Mouse (Mus musculus) lung, postnatal 0 days (tissue): ENCODE measurements around the gene Tbc1d1. TPM values are rescaled to one million over a fixed set of nuclear protein-coding genes. Genes with fewer than 3 reads are reported as not detected.

Source experiments
- ATAC-seq: fragments of 200-750 bp; cut with Nextera tagmentation; 2 replicates; pipeline ENCODE4 v1.8.0; 2017; ENCODE audit warnings: moderate library complexity
- DNase-seq: peaks from one replicate; pipeline ENCODE4 v3.0.0-alpha.2; 2016; ENCODE audit warnings: low spot score
- H3K27ac ChIP-seq: fragments of 300-500 bp; sonication (generic); 2 replicates; pipeline ENCODE4 v1.5.1; 2014; ENCODE audit warnings: antibody characterized with exemption, mild to moderate bottlenecking, low read length, mixed read lengths
- H3K27me3 ChIP-seq: fragments of 300-500 bp; sonication (generic); replicated peaks from 2 replicates; pipeline ENCODE4 v1.6.1; 2014; ENCODE audit warnings: low read length, mixed read lengths; ENCODE audit not compliant: insufficient read depth
- H3K36me3 ChIP-seq: fragments of 300-500 bp; sonication (generic); 2 replicates; pipeline ENCODE4 v1.6.1; 2014; ENCODE audit warnings: low read length, mixed read lengths; ENCODE audit not compliant: insufficient read depth
- H3K4me1 ChIP-seq: fragments of 300-500 bp; sonication (generic); 2 replicates; pipeline ENCODE4 v1.6.1; 2014; ENCODE audit warnings: antibody characterized with exemption, low read depth, low read length, mixed read lengths; ENCODE audit not compliant: insufficient read depth
- H3K4me2 ChIP-seq: fragments of 300-500 bp; sonication (generic); replicated peaks from 2 replicates; pipeline ENCODE4 v1.6.1; 2014; ENCODE audit warnings: low read depth, mild to moderate bottlenecking, low read length, moderate library complexity, mixed read lengths
- H3K4me3 ChIP-seq: fragments of 300-500 bp; sonication (generic); 2 replicates; pipeline ENCODE4 v1.5.1; 2014; ENCODE audit warnings: low read depth, low read length
- H3K9ac ChIP-seq: fragments of 300-500 bp; sonication (generic); replicated peaks from 2 replicates; pipeline ENCODE4 v1.6.1; 2014; ENCODE audit warnings: low read depth, mild to moderate bottlenecking
- H3K9me3 ChIP-seq: fragments of 300-500 bp; sonication (generic); 2 replicates; pipeline ENCODE4 v1.6.1; 2016; ENCODE audit warnings: low read length, mixed read lengths
- CTCF ChIP-seq: IDR thresholded peaks from 2 replicates; pipeline ENCODE4 v1.5.1; 2016; ENCODE audit warnings: antibody characterized with exemption, mild to moderate bottlenecking
- EP300 ChIP-seq: IDR thresholded peaks from 2 replicates; pipeline ENCODE4 v1.6.1; 2016; ENCODE audit warnings: antibody characterized with exemption, mild to moderate bottlenecking, control low read depth
- WGBS: fragments of 180-500 bp; shearing (Covaris S2); extraction: QIAGEN DNeasy Blood & Tissue Kit; methylation state at CpG from one replicate; pipeline ENCODE4 v1.1.7; 2014; 5-methylcytosine and 5-hydroxymethylcytosine counted together
- polyA plus RNA-seq: library from polyadenylated mRNA; unstranded; fragments of >200 nt; fragmentation: Nextera tagmentation; extraction: Ambion mirVana; gene quantifications from 2 replicates; pipeline ENCODE4 v1.2.1, GENCODE M21; 2015

Tbc1d1 gene
- polyA plus RNA-seq, 1 experiment from 2014 or later: 15.3 TPM

DNA sequence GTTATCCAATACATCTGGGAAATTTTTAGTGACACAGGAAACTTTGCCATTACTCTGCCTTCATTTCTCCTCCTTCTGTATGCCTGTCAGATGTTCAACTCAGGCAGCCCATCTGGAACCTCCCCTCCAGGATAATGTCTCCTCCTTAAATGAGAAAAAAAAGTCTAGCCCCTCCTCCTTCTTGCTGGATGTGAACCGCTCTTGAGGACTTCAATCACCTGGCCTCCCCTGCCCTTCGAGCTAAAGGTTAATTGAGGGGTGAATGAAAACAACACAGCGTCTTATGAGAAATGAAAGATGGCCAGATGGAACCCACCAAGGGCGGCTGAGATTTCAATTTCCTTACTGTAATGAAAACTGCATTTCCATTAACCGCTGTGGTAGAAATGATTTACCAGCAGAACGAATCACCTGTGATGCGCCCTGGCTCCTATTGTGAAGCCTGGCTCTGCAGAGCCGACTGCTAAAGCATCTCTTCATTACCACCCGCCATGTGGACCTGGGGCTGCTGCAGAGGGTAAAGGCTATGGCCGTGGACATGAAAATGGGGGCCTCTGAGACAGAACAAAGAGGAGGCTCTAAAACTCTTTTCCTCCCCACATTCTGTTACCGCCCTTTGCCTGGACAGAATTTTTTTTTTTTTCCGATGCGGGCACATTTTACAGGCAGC is 216.3 kb downstream of the Tbc1d1 start:
- DNase-seq: no peak
- Histone ChIP-seq H3K9me3 (no peaks in the 10 kb centered on the region), H3K27ac (no peak overlapping the region), H3K4me2 (no peak overlapping the region), H3K36me3 (no peaks in the 10 kb centered on the region), H3K4me3 (no peak overlapping the region), H3K4me1 (peaks cover 8% of the 10 kb centered on the region; the same call in 1 of the 2 replicates), H3K9ac (no peak overlapping the region), H3K27me3 (no peaks in the 10 kb centered on the region)
- ATAC-seq: no peak
- TF ChIP-seq CTCF: no peak
- no peak for TF ChIP-seq EP300
- 83% methylated on average over 13 of the region's 13 CpGs for WGBS

DNA sequence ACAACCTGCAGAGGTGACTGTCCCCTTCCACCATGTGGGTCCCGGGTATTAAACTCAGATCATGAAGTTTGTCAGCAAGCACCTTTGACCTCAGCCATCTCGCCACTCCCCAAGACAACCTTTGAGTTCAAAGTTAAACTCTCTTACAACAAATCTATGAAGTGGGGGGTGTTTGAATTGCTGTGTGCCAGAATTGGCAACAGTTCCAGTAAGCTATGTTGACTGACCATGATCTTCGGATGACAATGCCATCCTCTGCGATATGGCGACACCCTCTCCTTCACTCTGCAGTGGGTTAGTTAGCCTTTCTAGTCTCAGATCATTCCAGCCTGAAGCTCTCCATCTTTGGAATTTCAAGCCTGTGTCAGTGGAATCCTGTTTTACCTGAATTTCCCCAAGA is 217.6 kb downstream of the Tbc1d1 start:
- H3K36me3 ChIP-seq: no peaks in the 10 kb centered on the region
- H3K4me1 ChIP-seq: peaks cover 7% of the 10 kb centered on the region; the same call in 1 of the 2 replicates
- no peak for ATAC-seq
- no peak overlapping the region for H3K9ac ChIP-seq
- 78% methylated on average over 5 of the region's 5 CpGs for WGBS
- H3K9me3 ChIP-seq: no peaks in the 10 kb centered on the region
- no peak overlapping the region for H3K27ac ChIP-seq
- no peaks in the 10 kb centered on the region for H3K27me3 ChIP-seq
- no peak overlapping the region for H3K4me3 ChIP-seq
- TF ChIP-seq CTCF: no peak
- no peak for TF ChIP-seq EP300
- no peak overlapping the region for H3K4me2 ChIP-seq
- no peak for DNase-seq

GRCm38 (mm10) chr5:64375851-64376250 is 219.7 kb downstream of the Tbc1d1 start:
- no peaks in the 10 kb centered on the region for H3K36me3 ChIP-seq
- ATAC-seq (peak; percentile 42), DNase-seq (peak; percentile 33)
- H3K4me1 ChIP-seq: peaks cover 18% of the 10 kb centered on the region; the same call in 1 of the 2 replicates
- no peak overlapping the region for H3K4me2 ChIP-seq
- no peak overlapping the region for H3K4me3 ChIP-seq
- TF ChIP-seq CTCF: no peak
- TF ChIP-seq EP300: 0 out of 2 replicates have a peak, but pooled peaks have one; percentile 9
- 61% methylated on average over 3 of the region's 3 CpGs for WGBS
- H3K27me3 ChIP-seq: no peaks in the 10 kb centered on the region
- no peak overlapping the region for H3K9ac ChIP-seq
- no peak overlapping the region for H3K27ac ChIP-seq
- no peaks in the 10 kb centered on the region for H3K9me3 ChIP-seq

GRCm38 (mm10) chr5:64376466-64376865 is 220.4 kb downstream of the Tbc1d1 start:
- Histone ChIP-seq H3K27me3 (no peaks in the 10 kb centered on the region), H3K4me1 (peaks cover 18% of the 10 kb centered on the region; the same call in 1 of the 2 replicates), H3K9me3 (no peaks in the 10 kb centered on the region), H3K9ac (no peak overlapping the region), H3K4me3 (no peak overlapping the region), H3K36me3 (no peaks in the 10 kb centered on the region), H3K4me2 (no peak overlapping the region), H3K27ac (no peak overlapping the region)
- no peak for ATAC-seq
- no peak for DNase-seq
- 70% methylated on average over 7 of the region's 7 CpGs for WGBS
- TF ChIP-seq CTCF (no peak), EP300 (no peak)

- peaks cover 18% of the 10 kb centered on the region; the same call in 1 of the 2 replicates for H3K4me1 ChIP-seq
- 63% methylated on average over 8 of the region's 8 CpGs for WGBS
- peak overlapping the region; percentile 81; the same call in 1 of the 2 replicates for H3K27ac ChIP-seq
These were observed 221.6 kb downstream of the Tbc1d1 start for GRCm38 (mm10) chr5:64377705-64378104.

DNA sequence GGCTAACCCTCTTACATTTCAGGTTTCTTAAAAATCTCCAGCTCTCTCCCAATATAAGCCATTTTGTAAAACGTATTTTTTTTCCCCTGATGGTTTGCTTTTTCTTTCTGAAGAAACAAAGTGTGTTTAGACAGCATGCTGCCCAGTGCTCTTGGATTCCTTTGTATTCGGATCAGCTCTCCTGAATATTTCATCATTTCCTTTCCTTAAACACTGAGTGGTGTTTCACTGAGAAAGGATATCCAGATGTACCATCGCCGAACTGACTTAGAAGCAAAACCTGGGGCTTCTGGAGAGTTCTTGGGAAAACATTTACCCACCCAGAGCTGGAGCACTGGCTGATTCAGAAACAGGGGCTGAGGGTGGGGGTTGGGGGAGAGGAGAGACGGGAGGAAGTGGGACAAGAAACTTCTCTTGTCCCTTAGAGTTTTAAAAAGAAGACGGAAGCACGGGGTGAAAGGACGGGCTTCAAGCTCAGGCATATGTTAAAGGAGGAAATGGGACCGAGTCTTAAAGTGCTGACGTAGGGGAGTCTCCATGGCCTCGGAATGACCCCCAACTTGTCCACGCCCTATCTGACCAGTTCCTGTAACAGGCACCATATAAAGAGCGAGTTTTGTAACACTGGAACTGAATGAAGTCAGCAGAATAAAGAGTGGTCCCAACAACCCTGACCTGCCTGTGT is 222.6 kb downstream of the Tbc1d1 start:
- DNase-seq (peak; percentile 92), ATAC-seq (peak; percentile 86)
- Histone ChIP-seq H3K4me1 (peaks cover 18% of the 10 kb centered on the region; the same call in 1 of the 2 replicates), H3K9me3 (no peaks in the 10 kb centered on the region), H3K4me3 (no peak overlapping the region), H3K36me3 (no peaks in the 10 kb centered on the region), H3K4me2 (peak overlapping the region; percentile 14; the same call in 1 of the 2 replicates), H3K9ac (no peak overlapping the region), H3K27ac (peak overlapping the region; percentile 81), H3K27me3 (no peaks in the 10 kb centered on the region)
- peak; percentile 79 for TF ChIP-seq EP300
- no peak for TF ChIP-seq CTCF
- 5% methylated on average over 13 of the region's 13 CpGs for WGBS

More at GRCm38 (mm10) chr5:64377705-64378104, 221.6 kb downstream of the Tbc1d1 start:
- Histone ChIP-seq H3K9me3 (no peaks in the 10 kb centered on the region), H3K9ac (no peak overlapping the region), H3K4me3 (no peak overlapping the region), H3K27me3 (no peaks in the 10 kb centered on the region), H3K36me3 (no peaks in the 10 kb centered on the region), H3K4me2 (no peak overlapping the region)
- ATAC-seq (no peak), DNase-seq (no peak)
- TF ChIP-seq EP300 (no peak), CTCF (no peak)
